Mouse (Mus musculus) olfactory bulb, adult 2 months (tissue): ENCODE results near the gene Pdzph1. TPM values are rescaled to one million over a fixed set of nuclear protein-coding genes. Genes with fewer than 3 reads are reported as not detected.

Experiments
- H3K27ac ChIP-seq: fragments of 200-500 bp; 2 replicates; pipeline ENCODE4 v1.5.1; 2012; ENCODE audit warnings: low read depth, low read length; ENCODE audit not compliant: insufficient read depth
- H3K4me1 ChIP-seq: fragments of 200-500 bp; 2 replicates; pipeline ENCODE4 v1.6.1; 2012; ENCODE audit warnings: low read length; ENCODE audit not compliant: control insufficient read depth, insufficient read depth
- H3K4me3 ChIP-seq: fragments of 200-500 bp; 2 replicates; pipeline ENCODE4 v1.5.1; 2012; ENCODE audit warnings: mild to moderate bottlenecking, low read depth, low read length, moderate library complexity; ENCODE audit not compliant: insufficient read depth
- CTCF ChIP-seq: fragments of 200-500 bp; IDR thresholded peaks from 2 replicates; pipeline ENCODE4 v1.5.1; 2012; ENCODE audit warnings: low read depth, mild to moderate bottlenecking, low read length, moderate library complexity; ENCODE audit not compliant: insufficient read depth
- POLR2A ChIP-seq: fragments of 200-500 bp; IDR thresholded peaks from 2 replicates; pipeline ENCODE4 v1.6.1; 2012; ENCODE audit warnings: mild to moderate bottlenecking, low read depth, low read length, moderate library complexity; ENCODE audit not compliant: insufficient read depth
- WGBS: fragments of 180-500 bp; shearing (Covaris S2); methylation state at CpG from one replicate; pipeline ENCODE4 v1.1.7; 2018; 5-methylcytosine and 5-hydroxymethylcytosine counted together
- polyA plus RNA-seq: library from polyadenylated mRNA; stranded (reverse); fragments of >200 nt; gene quantifications from 2 replicates; pipeline ENCODE4 v1.2.4, GENCODE M21; 2012; ENCODE audit warnings: low replicate concordance; ENCODE audit not compliant: missing spikeins, insufficient read depth, insufficient read length

Gene Pdzph1
- polyA plus RNA-seq, 1 experiment: not detected

DNA sequence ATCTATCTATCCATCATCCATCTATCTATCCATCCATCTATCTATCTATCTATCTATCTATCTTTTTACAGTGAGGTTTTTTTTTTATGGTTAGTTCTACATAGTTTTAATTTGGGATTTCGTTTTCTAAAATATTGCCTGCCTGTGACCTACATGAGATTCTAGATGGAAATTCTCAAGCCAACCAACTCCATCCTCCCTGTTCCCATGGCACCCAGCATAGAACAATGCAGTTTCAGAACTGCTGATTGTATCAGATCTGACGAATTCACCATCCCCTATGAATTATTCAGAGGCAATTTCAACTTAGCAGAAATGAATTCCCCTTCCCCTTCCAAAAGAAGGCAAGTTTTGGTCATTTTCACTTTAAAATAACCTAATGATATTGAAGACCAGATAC is 85.2 kb downstream of the Pdzph1 start:
- Histone ChIP-seq H3K4me3 (no peak overlapping the region), H3K27ac (no peak overlapping the region), H3K4me1 (no peaks in the 10 kb centered on the region)
- 46% methylated on average over 2 of the region's 2 CpGs for WGBS
- TF ChIP-seq CTCF (no peak), POLR2A (no peak)

DNA sequence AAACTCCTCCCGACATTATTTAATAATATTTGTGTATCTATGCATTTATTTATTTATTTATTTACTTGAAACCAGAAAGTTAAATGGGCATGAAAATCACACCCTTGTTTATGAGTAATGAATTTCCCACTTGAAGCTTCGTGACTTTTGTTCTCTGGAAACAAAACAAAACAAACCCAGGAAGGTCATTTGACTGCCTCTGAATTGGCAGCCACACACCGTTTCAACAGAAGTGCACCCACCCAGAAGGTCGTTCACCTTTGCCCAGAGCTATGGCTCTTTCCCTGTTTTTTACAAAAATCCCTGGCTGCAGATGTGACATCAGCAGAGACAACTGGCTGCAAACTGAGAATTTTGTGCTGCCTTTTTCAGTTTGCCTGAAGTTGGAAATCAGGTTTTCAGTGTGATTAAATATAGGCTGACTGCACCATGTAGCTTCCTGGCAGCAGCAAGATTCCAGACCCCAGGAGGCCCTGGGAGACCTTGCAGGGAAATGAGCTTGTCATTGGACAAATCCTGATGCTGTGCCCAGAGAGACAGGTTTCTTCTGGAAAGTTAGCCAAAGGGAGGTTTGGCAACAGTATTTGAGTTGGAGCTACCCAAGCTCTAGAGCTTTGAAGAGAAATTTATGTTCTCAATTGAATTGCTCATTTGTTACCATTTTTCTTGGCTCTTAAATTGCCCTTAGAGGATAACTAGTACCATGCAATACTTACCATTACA is 99.5 kb downstream of the Pdzph1 start:
- 44% methylated on average over 4 of the region's 4 CpGs for WGBS
- TF ChIP-seq POLR2A: no peak
- TF ChIP-seq CTCF: no peak
- H3K27ac ChIP-seq: no peak overlapping the region
- no peak overlapping the region for H3K4me3 ChIP-seq
- no peaks in the 10 kb centered on the region for H3K4me1 ChIP-seq

DNA sequence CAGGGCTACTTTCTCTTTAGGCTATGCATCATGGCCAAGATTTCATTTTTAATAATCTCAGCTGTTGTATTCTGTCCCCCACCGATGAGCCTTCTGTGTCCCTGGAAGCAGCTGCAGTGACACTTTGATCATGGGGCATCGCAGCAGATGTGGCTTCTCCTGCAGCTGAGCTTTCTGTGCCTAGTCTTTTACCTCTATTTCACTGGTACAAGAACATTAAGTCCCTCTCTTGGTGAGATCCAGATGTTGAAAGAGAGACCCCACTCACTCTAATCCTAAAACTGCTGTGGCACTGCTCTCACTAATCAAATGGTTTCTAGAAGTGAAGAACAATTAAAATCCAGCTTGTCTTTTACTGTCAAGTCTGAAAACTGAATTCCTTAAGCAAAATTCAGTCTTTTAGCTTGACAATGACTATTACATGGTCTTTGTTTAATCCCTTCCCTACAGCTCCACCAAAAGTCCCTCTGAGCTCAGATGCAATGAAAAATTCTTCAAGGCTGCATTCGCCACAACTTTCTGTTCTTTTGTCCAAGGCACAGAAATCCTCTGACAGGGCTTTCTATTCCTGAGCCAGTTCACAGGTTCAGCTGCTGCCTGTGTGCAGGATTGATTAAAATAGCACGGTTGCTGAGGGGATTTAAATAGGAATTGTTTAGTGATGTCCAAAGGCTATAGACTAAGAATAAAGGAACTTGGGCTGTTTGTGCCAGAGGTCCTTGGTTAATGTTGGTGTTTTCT is 101.1 kb downstream of the Pdzph1 start:
- H3K4me1 ChIP-seq: no peaks in the 10 kb centered on the region
- TF ChIP-seq POLR2A (no peak), CTCF (no peak)
- no peak overlapping the region for H3K4me3 ChIP-seq
- 38% methylated on average over 4 of the region's 4 CpGs for WGBS
- H3K27ac ChIP-seq: no peak overlapping the region

GRCm38 (mm10) chr17:58884393-58884792 is 106.8 kb downstream of the Pdzph1 start:
- H3K27ac ChIP-seq: no peak overlapping the region
- 48% methylated on average over 1 of the region's 1 CpGs for WGBS

GRCm38 (mm10) chr17:58873356-58873755 is 117.8 kb downstream of the Pdzph1 start:
- WGBS: 72% methylated on average over 1 of the region's 1 CpGs
- H3K4me3 ChIP-seq: no peak overlapping the region
- no peak overlapping the region for H3K27ac ChIP-seq
- H3K4me1 ChIP-seq: no peaks in the 10 kb centered on the region
- TF ChIP-seq POLR2A: no peak
- TF ChIP-seq CTCF: no peak

More at GRCm38 (mm10) chr17:58884393-58884792, 106.8 kb downstream of the Pdzph1 start:
- no peak for TF ChIP-seq CTCF
- TF ChIP-seq POLR2A: no peak
- Histone ChIP-seq H3K4me3 (no peak overlapping the region), H3K4me1 (no peaks in the 10 kb centered on the region)

- no peak for TF ChIP-seq POLR2A
- TF ChIP-seq CTCF: no peak
- Histone ChIP-seq H3K27ac (no peak overlapping the region), H3K4me1 (no peaks in the 10 kb centered on the region), H3K4me3 (no peak overlapping the region)
These were observed 120.4 kb downstream of the Pdzph1 start for GRCm38 (mm10) chr17:58870795-58871194.

Other genes with a start within 250 kb of the Pdzph1 start
- not detected in 2 replicates for gene Nudt12, start 22.0 kb upstream of the Pdzph1 start, polyA plus RNA-seq